Mouse (Mus musculus) intestine, postnatal 0 days (tissue): Measurements from ENCODE around the gene Slc22a15. TPM values are rescaled to one million over a fixed set of nuclear protein-coding genes. Genes with fewer than 3 reads are reported as not detected.
A peak's percentile ranks its signal among the peaks of the same experiment; 100 is the strongest.

Experiments used
- ATAC-seq: fragments of 200-750 bp; cut with Nextera tagmentation; 2 replicates; pipeline ENCODE4 v1.8.0; 2017; ENCODE audit warnings: mild to moderate bottlenecking, moderate TSS enrichment, moderate library complexity
- H3K27ac ChIP-seq: fragments of 300-500 bp; sonication (generic); 2 replicates; pipeline ENCODE4 v1.5.1; 2014; ENCODE audit warnings: mild to moderate bottlenecking, low read depth, low read length, moderate library complexity
- H3K27me3 ChIP-seq: fragments of 300-500 bp; sonication (generic); replicated peaks from 2 replicates; pipeline ENCODE4 v1.6.1; 2014; ENCODE audit warnings: low read length, mixed read lengths; ENCODE audit not compliant: control insufficient read depth, insufficient read depth
- H3K36me3 ChIP-seq: fragments of 300-500 bp; sonication (generic); 2 replicates; pipeline ENCODE4 v1.6.1; 2014; ENCODE audit warnings: mild to moderate bottlenecking, moderate library complexity; ENCODE audit not compliant: control insufficient read depth, insufficient read depth
- H3K4me1 ChIP-seq: fragments of 300-500 bp; sonication (generic); replicated peaks from 2 replicates; pipeline ENCODE4 v1.6.1; 2014; ENCODE audit warnings: antibody characterized with exemption, low read length, mixed read lengths; ENCODE audit not compliant: control insufficient read depth, insufficient read depth
- H3K4me2 ChIP-seq: fragments of 300-500 bp; sonication (generic); replicated peaks from 2 replicates; pipeline ENCODE4 v1.6.1; 2014; ENCODE audit warnings: low read depth, mild to moderate bottlenecking, moderate library complexity
- H3K4me3 ChIP-seq: fragments of 300-500 bp; sonication (generic); 2 replicates; pipeline ENCODE4 v1.5.1; 2014; ENCODE audit warnings: low read depth, low read length
- H3K9ac ChIP-seq: fragments of 300-500 bp; sonication (generic); 2 replicates; pipeline ENCODE4 v1.6.1; 2014; ENCODE audit warnings: mild to moderate bottlenecking, low read depth, low read length
- H3K9me3 ChIP-seq: fragments of 300-500 bp; sonication (generic); 2 replicates; pipeline ENCODE4 v1.6.1; 2016; ENCODE audit warnings: mixed run types; ENCODE audit not compliant: control insufficient read depth
- CTCF ChIP-seq: sonication (generic); IDR thresholded peaks from 2 replicates; pipeline ENCODE4 v1.5.1; 2016; ENCODE audit warnings: low read depth, mild to moderate bottlenecking, control low read depth, antibody characterized with exemption, moderate library complexity
- WGBS: fragments of 180-500 bp; shearing (Covaris S2); extraction: QIAGEN DNeasy Blood & Tissue Kit; methylation state at CpG from one replicate; pipeline ENCODE4 v1.1.7; 2014; 5-methylcytosine and 5-hydroxymethylcytosine counted together
- polyA plus RNA-seq: library from polyadenylated mRNA; unstranded; fragments of >200 nt; fragmentation: Nextera tagmentation; extraction: Ambion mirVana; gene quantifications from 2 replicates; pipeline ENCODE4 v1.2.1, GENCODE M21; 2015

Gene Slc22a15
- polyA plus RNA-seq, 1 experiment from 2014 or later: 5.2 TPM

- peak overlapping the region; percentile 21; the same call in 1 of the 2 replicates for H3K4me2 ChIP-seq
- H3K27ac ChIP-seq: no peak overlapping the region
- H3K4me3 ChIP-seq: no peak overlapping the region
- no peaks in the 10 kb centered on the region for H3K36me3 ChIP-seq
- no peaks in the 10 kb centered on the region for H3K27me3 ChIP-seq
- WGBS: 39% methylated on average over 7 of the region's 7 CpGs
- peak; percentile 93 for ATAC-seq
- no peak for TF ChIP-seq CTCF
- H3K9me3 ChIP-seq: no peaks in the 10 kb centered on the region
- no peak overlapping the region for H3K9ac ChIP-seq
- H3K4me1 ChIP-seq: 0 out of 2 replicates have a peak, but pooled peaks cover 2% of the 10 kb centered on the region
These were observed 14.9 kb upstream of the Slc22a15 start for GRCm38 (mm10) chr3:101939152-101939551.

DNA sequence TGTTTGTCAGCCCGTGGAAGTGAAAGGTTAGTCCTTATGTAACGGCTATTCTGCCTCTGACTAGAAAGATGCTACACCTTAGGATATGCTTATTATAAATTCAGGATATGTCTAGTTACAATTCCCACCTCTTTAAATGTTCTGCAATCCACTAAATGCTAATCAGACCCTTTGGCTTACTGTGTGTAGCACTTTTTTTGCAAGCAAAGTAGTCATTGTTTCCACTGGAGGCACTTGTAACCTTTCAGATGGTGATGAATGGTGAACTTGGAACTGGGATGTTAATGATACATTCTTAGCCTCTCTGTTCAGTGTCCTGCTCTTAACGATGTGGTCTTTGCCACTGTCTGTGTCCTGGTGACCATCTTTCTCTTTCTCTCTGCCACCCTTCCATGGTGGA, 12.1 kb upstream of the Slc22a15 start:
- H3K4me2 ChIP-seq: no peak overlapping the region
- H3K27ac ChIP-seq: no peak overlapping the region
- no peak overlapping the region for H3K9ac ChIP-seq
- H3K4me1 ChIP-seq: peaks cover 2% of the 10 kb centered on the region; the same call in 1 of the 2 replicates
- 71% methylated on average over 3 of the region's 3 CpGs for WGBS
- H3K27me3 ChIP-seq: no peaks in the 10 kb centered on the region
- no peak overlapping the region for H3K4me3 ChIP-seq
- no peaks in the 10 kb centered on the region for H3K9me3 ChIP-seq
- no peak for ATAC-seq
- H3K36me3 ChIP-seq: no peaks in the 10 kb centered on the region
- no peak for TF ChIP-seq CTCF

GRCm38 (mm10) chr3:101933820-101934219, 9.6 kb upstream of the Slc22a15 start:
- H3K4me3 ChIP-seq: no peak overlapping the region
- no peak overlapping the region for H3K27ac ChIP-seq
- H3K9me3 ChIP-seq: no peaks in the 10 kb centered on the region
- TF ChIP-seq CTCF: no peak
- no peaks in the 10 kb centered on the region for H3K36me3 ChIP-seq
- no peak for ATAC-seq
- H3K9ac ChIP-seq: no peak overlapping the region
- no peaks in the 10 kb centered on the region for H3K27me3 ChIP-seq
- no peaks in the 10 kb centered on the region; the same call in 1 of the 2 replicates for H3K4me1 ChIP-seq
- WGBS: 93% methylated on average over 2 of the region's 2 CpGs
- H3K4me2 ChIP-seq: no peak overlapping the region

- Histone ChIP-seq H3K9ac (no peak overlapping the region), H3K27me3 (no peaks in the 10 kb centered on the region), H3K4me3 (no peak overlapping the region), H3K36me3 (no peaks in the 10 kb centered on the region), H3K27ac (no peak overlapping the region), H3K4me2 (no peak overlapping the region), H3K4me1 (no peaks in the 10 kb centered on the region; the same call in 1 of the 2 replicates), H3K9me3 (no peaks in the 10 kb centered on the region)
- TF ChIP-seq CTCF: no peak
- 55% methylated on average over 4 of the region's 4 CpGs for WGBS
- ATAC-seq: no peak
These were observed 5.0 kb upstream of the Slc22a15 start for GRCm38 (mm10) chr3:101929105-101929876.

- no peak for ATAC-seq
- no peaks in the 10 kb centered on the region for H3K9me3 ChIP-seq
- H3K27ac ChIP-seq: no peak overlapping the region
- no peak overlapping the region for H3K4me3 ChIP-seq
- H3K27me3 ChIP-seq: no peaks in the 10 kb centered on the region
- H3K4me2 ChIP-seq: no peak overlapping the region
- H3K36me3 ChIP-seq: no peaks in the 10 kb centered on the region
- H3K9ac ChIP-seq: no peak overlapping the region
- no peak for TF ChIP-seq CTCF
- peaks cover 4% of the 10 kb centered on the region; the same call in 1 of the 2 replicates for H3K4me1 ChIP-seq
These were observed 2.4 kb upstream of the Slc22a15 start for GRCm38 (mm10) chr3:101926636-101927035.

- no peak for ATAC-seq
- Histone ChIP-seq H3K27me3 (no peaks in the 10 kb centered on the region), H3K9ac (no peak overlapping the region), H3K4me1 (peaks cover 4% of the 10 kb centered on the region; the same call in 1 of the 2 replicates), H3K4me3 (no peak overlapping the region), H3K36me3 (no peaks in the 10 kb centered on the region), H3K4me2 (no peak overlapping the region), H3K9me3 (no peaks in the 10 kb centered on the region), H3K27ac (no peak overlapping the region)
- WGBS: 71% methylated on average over 1 of the region's 1 CpGs
- TF ChIP-seq CTCF: no peak
These were observed 1.4 kb upstream of the Slc22a15 start for GRCm38 (mm10) chr3:101925663-101926062.
